Mouse (Mus musculus) lung, embryonic 16.5 days (tissue): ENCODE results near the gene D230025D16Rik. TPM values are rescaled to one million over a fixed set of nuclear protein-coding genes. Genes with fewer than 3 reads are reported as not detected.

Source experiments
- ATAC-seq: fragments of 200-750 bp; cut with Nextera tagmentation; 2 replicates; pipeline ENCODE4 v1.8.0; 2017; ENCODE audit warnings: low read depth, mild to moderate bottlenecking, moderate library complexity
- H3K27ac ChIP-seq: fragments of 300-500 bp; sonication (generic); 2 replicates; pipeline ENCODE4 v1.5.1; 2014; ENCODE audit warnings: mild to moderate bottlenecking, control low read depth, low read length
- H3K27me3 ChIP-seq: fragments of 300-500 bp; sonication (generic); 2 replicates; pipeline ENCODE4 v1.6.1; 2014; ENCODE audit warnings: low read depth, low read length, mixed read lengths; ENCODE audit not compliant: control insufficient read depth, insufficient read depth
- H3K36me3 ChIP-seq: fragments of 300-500 bp; sonication (generic); 2 replicates; pipeline ENCODE4 v1.6.1; 2014; ENCODE audit warnings: low read length; ENCODE audit not compliant: control insufficient read depth, insufficient read depth
- H3K4me1 ChIP-seq: fragments of 300-500 bp; sonication (generic); replicated peaks from 2 replicates; pipeline ENCODE4 v1.6.1; 2014; ENCODE audit warnings: low read length, mixed read lengths; ENCODE audit not compliant: control insufficient read depth, insufficient read depth
- H3K4me2 ChIP-seq: fragments of 300-500 bp; sonication (generic); 2 replicates; pipeline ENCODE4 v1.6.1; 2014; ENCODE audit warnings: low read depth, low read length, control low read depth
- H3K4me3 ChIP-seq: fragments of 300-500 bp; sonication (generic); 2 replicates; pipeline ENCODE4 v1.5.1; 2014; ENCODE audit warnings: mild to moderate bottlenecking, low read length, control low read depth
- H3K9ac ChIP-seq: fragments of 300-500 bp; sonication (generic); 2 replicates; pipeline ENCODE4 v1.6.1; 2014; ENCODE audit warnings: low read length, control low read depth
- H3K9me3 ChIP-seq: fragments of 300-500 bp; sonication (generic); 2 replicates; pipeline ENCODE4 v1.6.1; 2016; ENCODE audit warnings: low read length; ENCODE audit not compliant: control insufficient read depth
- WGBS: fragments of 180-500 bp; shearing (Covaris S2); extraction: QIAGEN DNeasy Blood & Tissue Kit; methylation state at CpG from one replicate; pipeline ENCODE4 v1.1.7; 2014; 5-methylcytosine and 5-hydroxymethylcytosine counted together
- polyA plus RNA-seq: library from polyadenylated mRNA; unstranded; fragments of >200 nt; fragmentation: Nextera tagmentation; extraction: Ambion mirVana; gene quantifications from 2 replicates; pipeline ENCODE4 v1.2.1, GENCODE M21; 2015

Gene D230025D16Rik
- polyA plus RNA-seq, 1 experiment from 2014 or later, result 48.8 TPM

- no peak for ATAC-seq
- Histone ChIP-seq H3K9ac (no peak overlapping the region; the same call in 1 of the 2 replicates), H3K27ac (no peak overlapping the region), H3K4me3 (no peak overlapping the region), H3K27me3 (peaks cover 7% of the 10 kb centered on the region), H3K4me2 (no peak overlapping the region), H3K4me1 (peaks cover 27% of the 10 kb centered on the region), H3K9me3 (no peaks in the 10 kb centered on the region), H3K36me3 (no peaks in the 10 kb centered on the region)
- WGBS, result 61% methylated on average over 19 of the region's 19 CpGs
Measured at GRCm38 (mm10) chr8:105293405-105293804, 68.5 kb downstream of the D230025D16Rik start.

DNA sequence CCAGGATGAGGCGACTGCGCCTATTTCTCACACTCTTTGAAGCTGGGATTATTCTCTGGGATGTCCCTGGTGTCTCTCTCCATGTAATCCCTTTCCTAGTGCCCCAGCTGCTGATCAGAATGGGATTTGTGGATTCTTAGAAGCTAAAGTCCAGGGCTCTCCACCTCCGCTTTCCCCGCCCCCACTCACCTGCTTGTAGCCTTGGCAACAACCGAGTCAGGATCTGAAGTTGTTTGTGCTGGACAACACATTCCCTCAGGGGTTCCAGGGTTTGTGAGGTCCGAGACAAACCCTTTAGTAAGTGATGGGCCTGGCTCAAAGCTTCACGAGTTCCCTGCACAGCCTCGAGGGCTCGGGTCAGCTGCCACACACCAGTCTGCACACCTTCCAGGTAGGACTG, 69.8 kb downstream of the D230025D16Rik start:
- Histone ChIP-seq H3K9me3 (no peaks in the 10 kb centered on the region), H3K36me3 (no peaks in the 10 kb centered on the region; the same call in 1 of the 2 replicates), H3K27me3 (peaks cover 7% of the 10 kb centered on the region), H3K9ac (peak overlapping the region; percentile 12; the same call in 1 of the 2 replicates), H3K4me3 (peak overlapping the region; percentile 34), H3K4me1 (peaks cover 28% of the 10 kb centered on the region), H3K4me2 (peak overlapping the region; percentile 51), H3K27ac (no peak overlapping the region)
- 56% methylated on average over 9 of the region's 9 CpGs for WGBS
- no peak for ATAC-seq

DNA sequence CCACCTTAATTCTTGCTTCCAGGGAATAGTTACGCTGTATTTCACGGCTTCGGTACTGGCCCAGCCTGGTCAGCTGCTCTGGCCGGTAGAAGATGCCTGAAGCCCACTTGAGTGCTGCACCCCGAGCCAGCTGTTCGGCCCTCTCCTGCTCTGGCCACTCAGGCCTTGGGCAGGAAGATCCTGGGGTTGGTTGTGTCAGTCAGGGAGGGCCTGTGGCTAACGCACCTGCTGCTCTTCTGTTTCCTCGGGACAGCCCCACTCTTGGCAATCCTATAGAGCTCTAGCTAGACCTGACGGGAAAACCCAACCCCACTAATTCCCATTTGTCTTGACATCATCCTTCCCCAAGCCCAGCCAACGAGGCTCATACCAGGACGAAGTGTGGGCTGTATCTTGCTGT, 70.3 kb downstream of the D230025D16Rik start:
- peak overlapping the region; percentile 12; the same call in 1 of the 2 replicates for H3K9ac ChIP-seq
- no peaks in the 10 kb centered on the region for H3K9me3 ChIP-seq
- WGBS, result 47% methylated on average over 11 of the region's 11 CpGs
- H3K27ac ChIP-seq, result peak overlapping the region; percentile 78
- peaks cover 24% of the 10 kb centered on the region for H3K4me1 ChIP-seq
- peaks cover 6% of the 10 kb centered on the region for H3K27me3 ChIP-seq
- peak overlapping the region; percentile 51 for H3K4me2 ChIP-seq
- peaks cover 5% of the 10 kb centered on the region for H3K36me3 ChIP-seq
- ATAC-seq, result no peak
- H3K4me3 ChIP-seq, result peak overlapping the region; percentile 34

GRCm38 (mm10) chr8:105295895-105296573, 71.1 kb downstream of the D230025D16Rik start, which contains the start of gene Exoc3l:
Exoc3l (minus strand) TSS chr8:105296101.
- peak within 1 kb of the TSS; percentile 12 for H3K9ac ChIP-seq
- peaks cover 10% of the 10 kb centered on the region for H3K36me3 ChIP-seq
- peak; percentile 10; the same call in 1 of the 2 replicates for ATAC-seq
- H3K4me1 ChIP-seq, result peaks cover 17% of the 10 kb centered on the region
- peak within 1 kb of the TSS; percentile 78 for H3K27ac ChIP-seq
- 46% methylated on average over 11 of the region's 11 CpGs for WGBS
- peak within 1 kb of the TSS; percentile 98 for H3K4me2 ChIP-seq
- no peaks in the 10 kb centered on the region for H3K27me3 ChIP-seq
- H3K9me3 ChIP-seq, result no peaks in the 10 kb centered on the region
- peak within 1 kb of the TSS; percentile 83 for H3K4me3 ChIP-seq

- H3K27me3 ChIP-seq, result no peaks in the 10 kb centered on the region
- peak; percentile 90 for ATAC-seq
- peaks cover 17% of the 10 kb centered on the region for H3K4me1 ChIP-seq
- H3K9me3 ChIP-seq, result no peaks in the 10 kb centered on the region
- peak within 1 kb of the TSS; percentile 98 for H3K4me2 ChIP-seq
- peak within 1 kb of the TSS; percentile 78 for H3K27ac ChIP-seq
- H3K4me3 ChIP-seq, result peak within 1 kb of the TSS; percentile 83
- WGBS, result under 1% methylated on average over 50 of the region's 58 CpGs
- peaks cover 23% of the 10 kb centered on the region for H3K36me3 ChIP-seq
- H3K9ac ChIP-seq, result peak within 1 kb of the TSS; percentile 89
Measured at GRCm38 (mm10) chr8:105297511-105298192, 72.7 kb downstream of the D230025D16Rik start, which contains the start of gene E2f4. E2f4 (plus strand) TSS chr8:105297663.

- H3K9ac ChIP-seq, result peak overlapping the region; percentile 89
Measured at GRCm38 (mm10) chr8:105298351-105299252, 73.7 kb downstream of the D230025D16Rik start.

DNA sequence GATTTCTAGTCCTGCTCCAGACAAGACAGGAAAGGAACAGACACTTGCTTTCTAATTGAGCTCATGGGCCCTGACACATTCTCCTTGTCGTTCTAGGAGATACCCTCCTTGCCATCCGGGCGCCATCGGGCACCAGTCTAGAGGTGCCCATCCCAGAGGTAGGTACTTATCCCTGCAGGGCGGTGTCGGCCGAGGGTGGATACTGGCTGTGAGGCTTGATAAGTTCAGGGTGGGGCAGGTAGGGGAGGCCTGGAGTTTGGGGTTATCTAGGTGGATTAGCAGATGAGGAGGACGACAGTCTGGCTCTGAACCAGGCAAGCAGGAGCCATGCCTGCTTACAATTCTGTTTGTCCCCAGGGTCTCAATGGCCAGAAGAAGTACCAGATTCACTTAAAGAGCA, 75.0 kb downstream of the D230025D16Rik start:
- Histone ChIP-seq H3K36me3 (peaks cover 29% of the 10 kb centered on the region), H3K27me3 (no peaks in the 10 kb centered on the region), H3K9me3 (no peaks in the 10 kb centered on the region), H3K4me1 (peaks cover 28% of the 10 kb centered on the region), H3K4me3 (no peak overlapping the region), H3K4me2 (no peak overlapping the region), H3K9ac (no peak overlapping the region), H3K27ac (no peak overlapping the region)
- WGBS, result 91% methylated on average over 8 of the region's 8 CpGs
- no peak for ATAC-seq

More at GRCm38 (mm10) chr8:105298351-105299252, 73.7 kb downstream of the D230025D16Rik start:
- Histone ChIP-seq H3K27me3 (no peaks in the 10 kb centered on the region), H3K4me3 (peak overlapping the region; percentile 83), H3K9me3 (no peaks in the 10 kb centered on the region), H3K4me1 (peaks cover 17% of the 10 kb centered on the region), H3K4me2 (peak overlapping the region; percentile 98), H3K27ac (no peak overlapping the region), H3K36me3 (peaks cover 29% of the 10 kb centered on the region)
- ATAC-seq, result no peak
- WGBS, result 47% methylated on average over 18 of the region's 18 CpGs
